Mouse (Mus musculus): ENCODE measurements around the gene Pdha1.
A peak's percentile ranks its signal among the peaks of the same experiment; 100 is the strongest.

Gene Pdha1

DNA sequence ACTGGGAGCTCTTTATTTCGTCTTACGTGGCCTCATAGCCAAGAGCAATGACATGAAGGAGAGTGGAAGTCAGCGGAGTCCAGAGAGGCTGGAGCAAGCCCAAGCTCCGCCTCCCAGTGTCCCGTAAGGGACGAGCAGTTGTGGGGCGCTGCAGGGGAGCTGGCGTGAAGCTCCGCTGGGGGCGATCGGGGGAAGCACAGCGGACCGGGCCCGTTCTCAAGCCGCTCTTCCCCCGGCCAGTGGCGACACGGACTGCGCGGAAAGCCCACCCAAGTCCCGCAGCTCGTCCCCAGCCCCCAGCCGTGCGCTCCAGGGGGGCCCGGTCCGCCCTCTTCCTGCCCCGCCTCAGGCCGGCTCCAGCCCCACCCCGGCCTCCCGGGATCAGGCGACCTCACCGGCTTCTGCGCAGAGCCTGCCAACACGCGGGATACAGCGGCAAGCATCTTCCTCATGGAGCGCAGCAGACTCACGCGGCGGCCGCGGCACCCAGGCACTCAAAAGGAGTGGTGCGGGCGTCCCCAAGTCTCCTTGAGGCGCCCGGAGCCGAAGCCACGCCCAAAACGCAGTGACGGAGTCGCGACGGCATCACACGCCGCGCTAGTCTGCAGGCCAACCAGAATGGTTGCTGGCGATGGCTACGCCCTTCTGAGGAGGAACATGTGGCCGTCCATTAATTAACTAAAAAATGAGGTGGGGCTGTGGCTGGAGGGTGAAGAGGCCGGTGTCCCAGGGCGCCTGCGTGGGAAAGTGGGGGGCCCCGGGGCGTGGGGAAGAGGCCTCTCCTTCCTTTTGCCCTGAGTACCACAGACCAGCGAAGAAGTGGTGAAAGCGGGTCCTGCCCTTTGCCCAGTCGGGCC, at the start of gene Pdha1:
Gene Pdha1 (minus strand): TSS at position 553 of the 857 bp plus-strand sequence.
- peak; percentile 77 to 81 for DNase-seq (ENCODE audit: low spot score in 2 of 2)

DNA sequence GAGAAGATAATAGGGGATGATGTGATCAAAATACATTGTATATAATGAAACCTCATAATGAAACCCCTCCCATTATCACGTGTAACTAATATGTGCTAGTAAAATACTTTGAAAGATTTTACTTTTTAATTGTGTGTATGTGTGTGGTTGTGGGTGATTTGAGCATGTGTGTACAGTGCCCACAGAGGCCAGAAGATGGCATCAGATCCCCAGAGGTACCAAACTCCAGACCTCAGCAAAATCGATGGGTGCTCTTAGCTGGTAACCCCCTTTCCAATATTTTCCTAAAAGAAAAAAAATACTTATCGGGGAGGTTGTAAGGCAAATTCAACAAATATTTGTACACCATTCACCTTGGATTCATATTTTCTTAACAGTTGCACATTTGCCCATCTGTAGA, 40.8 kb upstream of the Pdha1 start:
- DNase-seq (ENCODE audit: low spot score in 2 of 2), result no peak

DNA sequence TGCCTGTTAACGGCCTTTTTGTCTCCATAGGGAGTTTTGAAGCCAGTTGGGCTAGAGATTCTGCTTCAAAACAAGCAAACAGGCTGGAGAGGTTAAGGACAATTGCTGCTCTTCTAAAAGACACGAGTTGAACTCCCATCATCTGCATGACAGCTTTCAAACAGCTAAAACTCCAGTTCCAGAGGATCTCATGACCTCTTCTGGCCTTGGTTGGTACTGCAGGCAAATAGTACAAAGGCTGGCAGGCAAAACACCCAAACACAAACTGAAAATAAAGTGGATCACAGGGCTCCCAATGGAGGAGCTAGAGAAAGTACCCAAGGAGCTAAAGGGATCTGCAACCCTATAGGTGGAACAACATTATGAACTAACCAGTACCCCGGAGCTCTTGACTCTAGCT, 31.9 kb upstream of the Pdha1 start:
- DNase-seq (ENCODE audit: low spot score in 2 of 2), result peak; percentile 22 to 42

DNA sequence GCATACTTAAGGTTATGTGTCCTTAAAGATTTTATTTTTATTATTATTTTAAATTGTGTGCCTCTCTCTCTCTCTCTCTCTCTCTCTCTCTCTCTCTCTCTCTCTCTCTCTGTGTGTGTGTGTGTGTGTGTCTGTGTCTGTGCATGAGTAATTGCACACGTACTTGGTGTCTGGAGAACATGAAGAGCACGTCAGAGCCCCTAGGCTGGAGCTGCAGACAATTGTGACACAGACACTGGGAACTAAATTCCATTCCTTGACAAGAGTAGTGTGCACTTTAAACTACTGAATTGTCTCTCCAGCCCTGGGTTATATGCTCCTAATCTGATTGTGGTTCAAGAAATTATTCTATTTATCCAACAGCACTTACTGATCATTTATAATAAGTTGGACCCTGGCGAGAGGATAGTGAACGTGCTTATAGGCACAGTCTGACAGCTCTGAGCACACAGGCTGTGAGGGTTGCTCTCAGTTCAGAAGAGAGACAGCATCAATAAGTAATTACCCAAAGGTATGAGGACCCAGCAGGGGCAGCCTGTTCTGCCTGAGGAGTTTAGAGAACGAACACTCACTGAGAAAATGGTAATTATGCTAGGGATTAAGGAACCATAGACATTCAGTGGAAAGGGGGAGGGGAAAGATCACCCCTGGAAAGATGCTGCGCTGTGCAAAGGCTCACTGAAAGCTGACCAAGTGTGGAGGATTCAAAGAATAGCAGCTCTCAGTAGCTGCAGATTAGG, 28.2 kb upstream of the Pdha1 start:
- no peak for DNase-seq (ENCODE audit: low spot score in 2 of 2)

DNA sequence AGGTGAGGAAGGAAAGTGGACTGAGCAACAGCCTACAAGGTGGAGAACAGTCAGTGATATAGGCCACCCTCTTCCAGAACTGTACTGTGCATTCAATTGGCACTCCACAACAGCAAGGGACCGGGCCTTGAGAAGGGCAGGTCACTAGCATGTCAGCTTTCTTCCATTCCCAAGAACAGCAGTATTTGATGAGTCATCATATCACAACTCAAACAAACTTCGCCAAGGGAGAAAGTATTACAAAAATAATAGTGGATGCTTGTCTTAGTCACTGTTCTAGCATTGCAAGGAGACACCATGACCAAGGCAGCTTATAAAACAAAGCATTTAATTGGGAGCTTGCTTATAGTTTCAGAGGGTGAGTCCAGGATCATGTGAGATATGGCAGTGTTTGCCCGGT, 26.0 kb upstream of the Pdha1 start:
- DNase-seq (ENCODE audit: low spot score in 2 of 2), result no peak

DNA sequence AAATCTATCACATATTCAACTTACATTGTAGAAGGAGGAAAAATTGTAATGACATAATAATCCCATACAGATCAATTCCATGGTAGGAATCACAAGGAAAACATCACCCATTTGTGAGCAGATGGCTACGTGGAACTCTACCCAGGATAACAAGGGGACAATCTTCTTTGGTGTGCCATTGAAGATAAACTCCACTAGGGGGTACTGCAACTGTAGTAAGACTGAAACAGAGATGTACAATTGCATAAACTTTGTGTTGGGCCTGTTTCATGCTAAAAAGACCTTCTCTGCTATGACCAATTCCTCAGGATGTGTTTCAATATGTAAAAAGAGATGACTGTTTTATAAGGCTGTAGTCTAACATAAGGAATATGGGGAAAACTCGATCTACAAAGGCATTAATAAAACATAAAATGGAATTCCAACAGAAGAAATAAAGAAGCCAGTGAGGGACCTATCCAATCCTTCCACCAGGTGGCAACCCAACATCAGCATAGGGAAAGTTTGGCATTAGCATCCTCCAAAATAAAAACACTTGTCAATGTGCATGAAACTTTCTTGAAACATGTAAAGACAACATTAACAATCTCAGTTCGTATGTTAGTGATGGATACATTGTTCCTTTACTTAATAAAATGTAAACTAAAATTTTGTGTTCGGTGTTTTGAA, 15.1 kb upstream of the Pdha1 start:
- no peak for DNase-seq (ENCODE audit: low spot score in 2 of 2)

DNA sequence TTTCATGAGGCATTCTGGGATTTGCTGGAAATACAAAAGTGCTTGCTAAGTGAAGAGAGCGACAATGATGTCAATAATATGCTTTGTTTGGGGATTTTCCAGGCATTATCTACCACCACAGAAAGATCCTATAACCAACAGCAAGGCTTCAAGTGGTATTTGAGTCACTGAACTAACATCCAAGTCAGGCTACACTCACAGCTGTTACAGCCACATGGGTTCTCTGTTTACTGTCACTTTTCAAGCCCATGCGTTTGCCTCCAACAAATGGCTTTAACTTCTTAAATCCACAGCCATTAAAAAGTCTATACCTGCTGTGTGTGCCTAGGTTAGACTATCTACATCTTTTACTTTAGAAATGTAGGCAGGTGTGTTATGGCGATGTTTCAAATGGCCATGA, 10.6 kb upstream of the Pdha1 start:
- no peak for DNase-seq (ENCODE audit: low spot score in 2 of 2)

DNA sequence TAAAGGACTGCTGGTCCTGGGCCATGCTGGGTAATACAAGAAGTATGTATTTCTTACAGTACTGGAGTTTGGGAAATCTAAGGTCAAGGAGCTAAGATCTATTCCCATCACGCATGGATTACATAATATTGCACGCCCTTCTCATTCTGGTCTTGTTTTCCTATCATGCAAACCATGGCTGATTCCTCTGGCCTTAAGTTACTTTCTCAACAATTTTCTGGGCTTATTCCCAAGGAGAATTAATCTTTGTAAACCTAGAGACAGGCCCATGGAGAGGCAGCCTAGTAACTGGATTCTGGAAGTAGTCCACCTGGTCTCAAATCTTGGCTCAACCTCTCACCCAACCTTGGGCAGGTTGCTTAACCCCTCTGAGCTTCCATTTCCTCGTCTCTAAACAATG, 9.2 kb upstream of the Pdha1 start:
- DNase-seq (ENCODE audit: low spot score in 2 of 2), result no peak

DNA sequence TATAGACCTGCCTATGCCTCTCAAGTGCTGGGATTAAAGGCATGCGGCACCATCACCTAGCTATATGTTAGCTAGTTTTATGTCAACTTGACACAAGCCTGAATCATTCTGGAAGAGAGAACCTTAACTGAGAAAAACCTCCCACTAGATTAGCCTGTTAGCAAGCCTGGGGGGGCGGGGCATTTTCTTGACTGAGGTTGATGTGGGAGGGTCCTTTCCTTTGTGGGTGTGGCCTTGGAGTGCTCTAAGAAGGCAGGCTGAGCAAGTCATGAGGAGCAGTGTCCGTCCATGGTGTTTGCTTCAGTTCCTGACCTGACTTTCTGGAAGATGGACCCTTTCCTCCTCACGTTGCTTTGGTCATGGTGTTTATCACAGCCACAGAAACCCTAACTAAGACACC, 8.6 kb upstream of the Pdha1 start:
- no peak for DNase-seq (ENCODE audit: low spot score in 2 of 2)

DNA sequence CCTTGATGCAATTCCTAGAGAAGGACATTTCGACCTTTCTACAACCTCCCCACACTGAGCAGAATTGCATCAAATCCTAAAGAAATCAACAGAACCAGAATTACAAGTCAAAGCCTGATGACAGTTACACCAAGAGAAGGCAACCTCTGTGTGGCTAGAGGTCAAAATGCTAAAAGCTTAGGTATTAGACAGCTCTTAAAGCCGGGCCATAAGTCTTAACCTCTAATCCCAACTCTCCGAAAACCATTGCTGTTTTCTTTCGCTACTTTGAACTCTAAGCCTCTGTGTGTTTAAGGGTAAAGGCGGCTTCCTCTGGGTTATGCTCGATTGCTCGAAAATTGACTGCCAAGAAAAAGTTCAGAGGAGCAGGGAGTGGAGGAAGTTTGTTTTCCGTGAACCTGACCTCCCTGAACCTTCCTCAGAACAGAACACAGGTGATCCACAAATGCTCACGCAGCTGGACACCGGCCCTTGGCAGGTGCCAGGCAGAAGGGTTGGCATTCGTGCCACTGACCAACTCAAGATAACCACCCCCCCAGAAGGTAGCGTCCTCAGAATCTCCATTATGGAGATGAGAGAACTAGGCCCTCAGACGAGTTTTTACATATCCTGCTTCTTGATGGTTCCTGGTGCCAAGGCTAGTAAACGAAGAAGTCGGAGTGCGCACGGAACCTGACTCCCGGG, 894 bp downstream of the Pdha1 start:
- no peak for DNase-seq (ENCODE audit: low spot score in 2 of 2)

DNA sequence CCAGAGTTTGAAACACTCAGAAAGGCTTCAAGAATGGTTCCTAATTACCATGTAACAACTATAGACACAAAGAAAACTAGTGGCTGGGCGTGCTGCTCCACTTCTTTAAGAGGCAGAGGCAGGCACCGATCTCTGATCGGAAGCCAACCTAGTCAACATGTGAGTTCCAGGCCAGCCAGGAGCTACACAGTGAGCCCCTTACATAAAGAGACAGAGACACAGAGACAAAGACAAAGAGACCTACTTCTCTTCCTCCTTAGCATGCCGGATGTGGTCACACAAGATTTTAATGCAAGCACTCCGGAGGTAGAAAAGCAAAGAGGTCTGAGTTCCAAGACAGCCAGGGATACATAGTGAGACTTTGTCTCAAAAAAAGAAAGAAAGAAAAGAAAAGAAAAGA, 2.1 kb downstream of the Pdha1 start:
- peak; percentile 6 to 12 for DNase-seq (ENCODE audit: low spot score in 2 of 2)

DNA sequence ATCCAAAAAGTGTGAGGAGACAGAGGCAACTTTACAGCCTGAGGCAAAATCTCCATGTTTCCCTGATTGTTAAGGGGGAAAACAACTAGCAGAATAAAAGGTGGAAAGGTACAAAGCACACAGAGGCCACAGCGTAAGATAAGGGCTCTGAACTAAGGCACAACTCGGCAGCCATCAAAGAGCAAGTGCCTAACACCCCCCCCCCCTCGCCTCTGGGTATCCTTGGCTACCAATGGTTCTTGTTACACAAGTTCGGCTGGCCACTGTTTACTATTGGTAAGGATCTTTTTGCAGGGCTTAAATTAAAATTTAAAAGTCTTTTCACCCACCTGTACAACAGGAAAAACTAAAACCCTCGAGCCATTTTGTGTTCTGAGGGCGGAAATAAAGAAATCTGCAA, 2.5 kb downstream of the Pdha1 start:
- DNase-seq (ENCODE audit: low spot score in 2 of 2), result no peak

DNA sequence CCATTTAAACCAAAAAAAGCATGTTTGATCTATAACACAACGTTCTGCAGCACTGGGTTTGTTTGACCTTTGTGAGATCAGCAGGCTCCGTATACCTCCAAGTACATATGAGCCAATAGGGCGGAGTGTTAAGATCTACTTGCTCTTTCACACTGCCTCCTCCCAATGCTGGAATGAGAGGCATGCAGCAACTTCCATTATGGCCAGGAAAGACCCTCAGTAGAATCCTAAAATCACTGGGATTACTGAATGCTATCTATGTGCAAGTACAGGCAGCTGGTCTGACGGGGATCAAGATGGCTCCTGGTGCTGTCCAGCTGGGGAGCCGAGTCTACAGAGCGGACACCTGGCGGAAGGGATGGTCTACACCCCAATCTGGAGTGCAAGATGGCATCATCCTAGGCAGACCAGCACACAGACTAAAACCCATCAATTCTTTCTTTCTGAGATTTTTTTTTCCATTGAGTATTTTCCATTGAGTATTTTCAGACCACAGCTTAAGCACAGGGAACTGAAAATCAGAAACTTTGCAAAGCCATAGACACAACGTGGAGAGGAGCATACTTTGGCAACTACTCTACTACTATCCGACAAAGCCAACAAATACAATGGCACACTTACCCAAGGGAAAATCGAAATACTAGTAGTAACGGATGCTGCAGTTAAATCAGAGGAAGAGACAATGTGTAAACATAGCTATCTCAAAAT, 3.9 kb downstream of the Pdha1 start:
- no peak for DNase-seq (ENCODE audit: low spot score in 2 of 2)

DNA sequence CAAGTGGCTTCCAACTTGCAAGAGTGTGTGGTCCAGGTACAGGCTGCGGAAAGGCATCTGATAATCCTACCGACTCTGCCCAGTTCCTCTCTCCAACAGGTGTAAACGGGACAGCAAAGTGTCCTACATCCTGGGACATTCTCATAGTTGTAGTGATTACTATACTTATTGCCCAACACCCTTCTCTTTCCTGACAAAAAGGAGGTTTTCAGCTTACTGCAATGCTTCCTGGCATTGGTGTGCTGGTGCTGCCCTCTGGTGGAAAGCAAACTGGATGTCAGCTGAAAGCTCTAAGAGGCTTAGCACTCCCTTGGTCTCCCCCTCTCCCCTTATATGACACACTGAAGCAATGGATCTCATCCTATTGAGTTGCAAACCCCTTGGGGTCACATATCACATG, 21.6 kb downstream of the Pdha1 start:
- peak; percentile 6 to 43 for DNase-seq (ENCODE audit: low spot score in 2 of 2)

DNA sequence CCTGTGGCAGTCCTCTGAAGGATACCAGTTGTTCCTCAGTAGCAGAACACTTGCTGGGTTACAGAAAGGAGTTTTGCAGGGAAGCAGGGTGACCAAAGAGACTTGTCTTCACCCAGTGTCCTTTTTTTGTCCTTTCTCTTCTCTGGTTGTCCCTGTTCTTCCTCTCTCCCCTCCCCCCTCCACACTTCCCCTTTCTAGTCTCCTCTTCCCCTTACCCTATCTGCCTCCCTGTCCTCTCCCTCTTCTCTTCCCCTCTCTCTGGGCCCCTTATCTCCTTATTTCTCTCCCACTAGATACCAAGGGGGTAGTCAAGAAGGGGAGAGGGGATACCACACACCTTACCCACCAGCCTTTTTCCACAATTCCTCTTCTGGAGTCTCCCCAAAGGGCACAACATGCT, 22.1 kb downstream of the Pdha1 start:
- peak in 1 of 2 experiments; percentile 3 for DNase-seq (ENCODE audit: low spot score in 2 of 2)

DNA sequence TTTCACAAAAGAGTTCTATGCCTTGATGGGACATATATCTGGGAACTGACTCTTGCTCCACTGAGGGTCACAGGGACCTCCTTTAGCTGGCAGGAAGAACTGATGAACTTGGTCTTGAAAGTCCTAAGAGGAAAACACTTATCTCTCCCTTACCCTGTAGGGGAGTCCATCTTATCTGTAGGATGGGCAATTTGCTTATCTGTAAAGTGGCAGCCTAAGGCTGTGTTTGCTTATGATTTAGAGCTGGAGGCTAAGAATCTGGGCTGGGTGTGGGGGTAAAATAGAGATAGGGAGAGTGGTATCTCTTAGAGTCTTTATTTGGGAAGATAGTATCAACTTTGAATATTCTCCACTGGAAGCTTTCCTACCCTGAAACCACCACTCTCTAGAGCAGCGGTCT, 24.4 kb downstream of the Pdha1 start:
- no peak for DNase-seq (ENCODE audit: low spot score in 2 of 2)

DNA sequence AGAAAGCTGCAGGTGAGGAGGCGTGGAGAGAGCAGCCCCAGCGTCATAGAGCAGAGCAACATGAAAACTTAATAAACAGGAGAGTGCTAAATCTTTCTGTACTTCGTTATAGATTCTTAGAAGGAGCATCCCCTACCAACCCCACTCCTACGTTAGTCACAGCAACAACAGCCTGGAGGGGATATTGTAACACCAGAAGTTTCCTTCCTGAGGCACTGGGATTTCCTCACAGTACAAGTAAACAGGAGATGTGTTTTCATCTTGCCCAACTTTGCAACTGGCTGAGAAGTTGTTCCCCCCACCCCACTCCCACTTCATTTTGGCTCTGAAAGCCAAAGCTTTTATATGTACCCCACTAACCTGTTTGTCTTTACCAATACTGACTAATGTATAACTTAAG, 30.4 kb downstream of the Pdha1 start:
- no peak for DNase-seq (ENCODE audit: low spot score in 2 of 2)

DNA sequence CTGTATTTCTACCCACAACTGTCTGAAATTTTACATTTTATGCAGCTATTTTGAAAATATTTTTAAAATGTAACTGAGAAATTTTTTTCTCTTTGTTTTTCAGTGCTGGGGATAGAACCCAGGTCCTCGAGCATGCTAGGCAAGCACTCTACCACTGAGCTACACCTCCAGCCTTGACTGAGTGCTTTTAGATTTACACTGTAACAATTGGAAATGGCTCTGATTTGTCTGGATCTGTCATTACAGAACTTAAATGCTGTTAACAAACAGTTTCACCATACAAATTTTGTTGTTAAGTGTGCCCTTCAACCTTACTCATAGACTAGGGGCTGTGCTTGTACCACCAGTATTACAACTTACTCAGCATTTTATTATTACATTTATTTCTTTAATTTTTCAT, 46.2 kb downstream of the Pdha1 start:
- DNase-seq (ENCODE audit: low spot score in 2 of 2), result no peak
